Mouse (Mus musculus): ENCODE data around the gene Parp6. TPM values are rescaled to one million over a fixed set of nuclear protein-coding genes. Genes with fewer than 3 reads are reported as not detected.

Parp6 gene
- polyA plus RNA-seq, 1 experiment from 2014 or later = 214 TPM

DNA sequence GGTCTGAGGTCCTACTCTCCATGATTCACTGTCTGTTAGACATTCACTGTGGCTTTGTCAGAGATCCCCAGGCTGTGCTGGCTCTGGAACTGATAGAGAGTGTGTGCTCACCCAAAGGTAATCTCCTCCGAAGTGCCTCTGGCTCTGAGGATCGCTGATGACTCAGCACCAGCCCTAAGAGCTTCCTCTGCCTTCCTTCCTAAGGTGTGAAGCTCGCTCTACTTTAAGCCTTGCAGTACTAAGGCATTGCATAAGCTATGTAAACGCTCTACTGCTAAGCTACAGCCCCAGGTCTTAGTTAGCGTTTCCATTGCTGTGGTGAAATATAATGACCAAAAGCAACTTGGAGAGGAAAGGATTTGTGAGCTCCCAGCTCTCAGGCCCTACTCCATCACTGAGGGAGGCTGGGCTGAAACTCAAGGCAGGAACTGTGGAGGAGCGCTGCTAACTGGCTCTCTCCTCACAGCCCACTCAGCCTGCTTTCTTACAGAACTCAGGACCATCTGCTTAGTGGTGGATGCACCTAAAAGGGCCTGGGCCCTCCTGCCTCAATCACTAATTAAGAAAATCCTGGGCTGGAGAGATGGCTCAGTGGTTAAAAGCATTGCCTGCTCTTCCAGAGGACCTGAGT, 70.4 kb downstream of the Parp6 start:
- H3K27ac ChIP-seq (ENCODE audit: low read length) = no peak overlapping the region
- WGBS = 45% methylated on average over 6 of the region's 6 CpGs
- H3K4me3 ChIP-seq (ENCODE audit: low read depth, low read length) = no peak overlapping the region
- no peak overlapping the region for H3K4me2 ChIP-seq (ENCODE audit: low read length)
- no peaks in the 10 kb centered on the region; the same call in 1 of the 2 replicates for H3K4me1 ChIP-seq (ENCODE audit: control insufficient read depth, insufficient read depth, low read length)
- no peaks in the 10 kb centered on the region for H3K36me3 ChIP-seq (ENCODE audit: control insufficient read depth, insufficient read depth, low read length)
- ATAC-seq = no peak
- H3K9me3 ChIP-seq (replicated peaks; ENCODE audit: control insufficient read depth, low read length, poor library complexity, severe bottlenecking) = no peaks in the 10 kb centered on the region
- no peaks in the 10 kb centered on the region for H3K27me3 ChIP-seq (ENCODE audit: control insufficient read depth, insufficient read depth, low read depth, low read length)
- no peak overlapping the region for H3K9ac ChIP-seq (ENCODE audit: low read depth, low read length)

DNA sequence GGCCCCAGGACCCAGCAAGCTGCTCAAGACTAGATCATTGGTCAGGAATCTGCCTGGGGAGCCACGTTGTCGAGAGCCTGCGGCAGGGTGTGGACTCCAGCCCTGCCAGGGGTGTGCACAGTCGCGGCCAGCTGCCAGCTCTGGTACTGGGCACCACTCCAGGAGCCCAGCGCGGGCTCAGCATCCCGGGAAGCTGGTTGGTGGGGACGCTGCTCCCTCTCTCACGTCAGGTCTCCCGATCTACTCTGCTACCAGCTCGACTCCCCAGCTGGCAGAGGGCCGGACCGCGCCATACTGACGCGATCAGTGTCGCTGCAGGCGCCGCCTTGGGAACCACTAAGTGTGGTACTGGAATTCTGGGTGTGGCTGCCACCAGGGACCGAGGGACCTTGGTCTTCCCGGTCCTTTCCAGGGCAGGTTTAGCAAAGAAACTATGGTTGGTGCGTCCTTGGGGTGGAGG, 74.6 kb downstream of the Parp6 start:
- ATAC-seq = peak; percentile 90
- H3K4me3 ChIP-seq (ENCODE audit: low read depth, low read length) = peak overlapping the region; percentile 29
- peak overlapping the region; percentile 63 for H3K4me2 ChIP-seq (ENCODE audit: low read length)
- no peaks in the 10 kb centered on the region for H3K27me3 ChIP-seq (ENCODE audit: control insufficient read depth, insufficient read depth, low read depth, low read length)
- H3K4me1 ChIP-seq (ENCODE audit: control insufficient read depth, insufficient read depth, low read length) = no peaks in the 10 kb centered on the region; the same call in 1 of the 2 replicates
- no peaks in the 10 kb centered on the region for H3K36me3 ChIP-seq (ENCODE audit: control insufficient read depth, insufficient read depth, low read length)
- H3K9me3 ChIP-seq (replicated peaks; ENCODE audit: control insufficient read depth, low read length, poor library complexity, severe bottlenecking) = no peaks in the 10 kb centered on the region
- WGBS = 5% methylated on average over 23 of the region's 23 CpGs
- peak overlapping the region; percentile 57 for H3K9ac ChIP-seq (ENCODE audit: low read depth, low read length)
- H3K27ac ChIP-seq (ENCODE audit: low read length) = no peak overlapping the region

DNA sequence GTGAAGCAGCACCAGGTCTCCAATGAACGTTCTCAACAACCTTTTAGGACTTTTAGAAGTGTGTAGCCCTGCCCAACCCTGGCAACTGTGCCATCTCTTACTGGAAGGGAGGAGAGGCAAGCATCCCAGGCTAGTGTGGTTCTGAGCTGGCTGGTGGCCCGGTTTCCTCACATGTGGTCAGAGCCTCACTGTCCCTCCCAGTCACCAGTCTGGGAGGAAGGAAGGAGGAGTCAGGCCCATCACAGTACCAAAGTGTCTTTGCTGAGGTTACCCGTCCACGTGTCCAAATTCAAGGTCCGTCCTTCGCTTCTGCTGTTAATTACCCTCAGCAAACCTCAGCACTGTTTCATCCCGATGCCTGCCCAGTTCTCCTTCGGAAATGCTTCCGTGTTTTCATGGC, 75.1 kb downstream of the Parp6 start:
- Histone ChIP-seq H3K4me3 (ENCODE audit: low read depth, low read length) (peak overlapping the region; percentile 29), H3K27ac (ENCODE audit: low read length) (no peak overlapping the region), H3K36me3 (ENCODE audit: control insufficient read depth, insufficient read depth, low read length) (no peaks in the 10 kb centered on the region), H3K4me2 (ENCODE audit: low read length) (peak overlapping the region; percentile 63), H3K9me3 (replicated peaks; ENCODE audit: control insufficient read depth, low read length, poor library complexity, severe bottlenecking) (no peaks in the 10 kb centered on the region), H3K4me1 (ENCODE audit: control insufficient read depth, insufficient read depth, low read length) (no peaks in the 10 kb centered on the region; the same call in 1 of the 2 replicates), H3K27me3 (ENCODE audit: control insufficient read depth, insufficient read depth, low read depth, low read length) (no peaks in the 10 kb centered on the region), H3K9ac (ENCODE audit: low read depth, low read length) (peak overlapping the region; percentile 57)
- ATAC-seq = peak; percentile 71
- 34% methylated on average over 9 of the region's 9 CpGs for WGBS

DNA sequence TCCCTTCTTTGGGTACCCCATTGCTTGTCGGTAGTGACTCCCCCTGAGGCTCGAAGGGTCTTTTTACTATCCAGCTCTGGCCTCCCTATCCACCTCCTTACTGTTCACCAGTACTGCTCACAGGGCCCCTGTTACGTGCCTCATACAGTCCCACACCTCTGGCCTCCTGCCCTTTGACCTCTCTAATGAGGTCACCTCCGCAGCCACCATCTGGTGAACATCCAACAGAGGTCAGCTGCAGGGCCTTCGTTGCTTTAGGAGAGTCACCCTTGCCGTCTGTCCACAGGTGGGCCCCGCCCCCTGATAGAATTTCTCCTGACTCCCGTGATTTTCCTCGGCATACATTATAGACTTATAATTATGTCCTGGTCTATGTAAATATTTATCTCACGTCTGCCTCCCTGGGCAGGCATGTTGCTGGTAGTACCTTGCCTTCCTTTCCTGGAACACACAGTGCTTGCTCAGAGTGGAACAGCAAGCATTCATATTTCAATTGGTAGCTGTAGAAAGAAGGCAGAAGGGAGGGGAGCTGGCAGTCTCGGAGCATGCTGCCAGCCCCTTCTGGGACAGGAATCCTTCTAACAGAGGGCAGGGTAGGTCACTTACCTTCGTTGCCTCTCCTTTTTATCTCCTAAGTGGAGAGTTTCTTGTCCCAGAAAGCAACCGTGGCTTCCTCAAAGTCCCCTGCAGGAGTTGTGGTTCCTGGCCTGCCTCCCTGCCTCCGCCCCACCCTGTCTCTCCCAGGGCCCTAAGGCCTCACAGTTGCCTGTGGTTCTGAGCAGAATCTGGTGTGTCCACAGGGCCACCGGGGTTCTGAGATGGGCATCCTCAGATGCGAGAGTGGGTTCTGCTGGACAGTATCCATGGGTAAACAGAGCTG, 77.7 kb downstream of the Parp6 start:
- no peaks in the 10 kb centered on the region for H3K9me3 ChIP-seq (replicated peaks; ENCODE audit: control insufficient read depth, low read length, poor library complexity, severe bottlenecking)
- 69% methylated on average over 16 of the region's 16 CpGs for WGBS
- no peak for ATAC-seq
- no peak overlapping the region for H3K4me2 ChIP-seq (ENCODE audit: low read length)
- H3K27me3 ChIP-seq (ENCODE audit: control insufficient read depth, insufficient read depth, low read depth, low read length) = no peaks in the 10 kb centered on the region
- H3K4me1 ChIP-seq (ENCODE audit: control insufficient read depth, insufficient read depth, low read length) = no peaks in the 10 kb centered on the region; the same call in 1 of the 2 replicates
- no peak overlapping the region for H3K9ac ChIP-seq (ENCODE audit: low read depth, low read length)
- no peak overlapping the region for H3K27ac ChIP-seq (ENCODE audit: low read length)
- no peak overlapping the region for H3K4me3 ChIP-seq (ENCODE audit: low read depth, low read length)
- no peaks in the 10 kb centered on the region for H3K36me3 ChIP-seq (ENCODE audit: control insufficient read depth, insufficient read depth, low read length)

DNA sequence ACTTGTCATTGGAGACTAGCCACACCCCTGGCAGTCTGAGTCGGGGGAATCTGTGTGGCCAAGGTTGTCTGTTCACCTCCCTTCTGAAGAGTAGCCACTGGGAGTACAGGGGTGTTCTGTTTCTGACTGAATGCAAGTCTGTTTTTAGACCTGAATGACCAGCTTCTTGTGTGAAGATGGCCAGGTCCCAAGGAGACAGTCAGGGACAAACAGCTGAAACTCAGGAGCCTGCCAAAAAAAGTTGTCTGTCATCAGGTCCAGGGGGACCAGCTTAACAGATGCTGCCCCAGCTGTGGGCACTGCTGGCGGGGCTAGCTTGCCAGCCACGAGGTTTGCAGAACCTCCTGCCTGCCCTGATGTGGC, 78.3 kb downstream of the Parp6 start:
- no peaks in the 10 kb centered on the region; the same call in 1 of the 2 replicates for H3K4me1 ChIP-seq (ENCODE audit: control insufficient read depth, insufficient read depth, low read length)
- no peak overlapping the region for H3K9ac ChIP-seq (ENCODE audit: low read depth, low read length)
- H3K36me3 ChIP-seq (ENCODE audit: control insufficient read depth, insufficient read depth, low read length) = no peaks in the 10 kb centered on the region
- no peak overlapping the region for H3K4me3 ChIP-seq (ENCODE audit: low read depth, low read length)
- no peak for ATAC-seq
- 56% methylated on average over 3 of the region's 3 CpGs for WGBS
- no peaks in the 10 kb centered on the region for H3K27me3 ChIP-seq (ENCODE audit: control insufficient read depth, insufficient read depth, low read depth, low read length)
- H3K4me2 ChIP-seq (ENCODE audit: low read length) = no peak overlapping the region
- H3K27ac ChIP-seq (ENCODE audit: low read length) = no peak overlapping the region
- H3K9me3 ChIP-seq (replicated peaks; ENCODE audit: control insufficient read depth, low read length, poor library complexity, severe bottlenecking) = no peaks in the 10 kb centered on the region

DNA sequence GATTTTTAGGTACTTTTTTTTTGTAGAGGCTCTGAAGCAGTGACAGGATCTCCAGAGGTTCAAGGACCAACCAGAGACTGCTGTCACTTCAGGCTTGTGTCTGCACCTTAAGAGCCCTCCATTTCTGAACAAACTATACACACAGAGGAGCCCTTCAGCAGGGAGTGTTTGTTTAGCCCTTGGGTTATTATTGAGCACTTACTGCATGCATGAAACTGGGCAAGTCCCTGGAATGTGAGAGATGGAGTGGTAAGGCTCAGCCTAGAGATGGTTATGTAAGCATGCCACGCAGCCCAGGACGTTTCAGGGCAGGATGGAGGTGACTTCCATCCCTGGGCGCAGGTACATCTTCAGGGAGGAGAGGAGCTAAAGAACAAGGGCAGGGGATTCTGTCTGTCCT, 79.3 kb downstream of the Parp6 start:
- Histone ChIP-seq H3K27me3 (ENCODE audit: control insufficient read depth, insufficient read depth, low read depth, low read length) (no peaks in the 10 kb centered on the region), H3K9ac (ENCODE audit: low read depth, low read length) (no peak overlapping the region), H3K9me3 (replicated peaks; ENCODE audit: control insufficient read depth, low read length, poor library complexity, severe bottlenecking) (no peaks in the 10 kb centered on the region), H3K27ac (ENCODE audit: low read length) (no peak overlapping the region), H3K4me2 (ENCODE audit: low read length) (no peak overlapping the region), H3K4me1 (ENCODE audit: control insufficient read depth, insufficient read depth, low read length) (no peaks in the 10 kb centered on the region; the same call in 1 of the 2 replicates), H3K4me3 (ENCODE audit: low read depth, low read length) (no peak overlapping the region), H3K36me3 (ENCODE audit: control insufficient read depth, insufficient read depth, low read length) (no peaks in the 10 kb centered on the region)
- ATAC-seq = no peak
- 82% methylated on average over 3 of the region's 3 CpGs for WGBS

Other genes with a start within 250 kb of the Parp6 start
- gene Arih1, start 130.7 kb upstream of the Parp6 start, polyA plus RNA-seq (2015; fragmentation: Nextera tagmentation; extraction: Ambion mirVana) = 14.3 and 17.1 TPM in 2 replicates
- gene Hexa, start 77.7 kb upstream of the Parp6 start, polyA plus RNA-seq (2015; fragmentation: Nextera tagmentation; extraction: Ambion mirVana) = 60.4 and 62.4 TPM in 2 replicates
- 0.94 and 0.97 TPM in 2 replicates for gene Tmem202, start 77.4 kb upstream of the Parp6 start, polyA plus RNA-seq (2015; fragmentation: Nextera tagmentation; extraction: Ambion mirVana)
- 64.7 and 65.0 TPM in 2 replicates for gene Celf6, start 39.4 kb upstream of the Parp6 start, polyA plus RNA-seq (2015; fragmentation: Nextera tagmentation; extraction: Ambion mirVana)
- 962 and 996 TPM in 2 replicates for gene Pkm, start 39.1 kb downstream of the Parp6 start, polyA plus RNA-seq (2015; fragmentation: Nextera tagmentation; extraction: Ambion mirVana)
- gene Gramd2, start 62.9 kb downstream of the Parp6 start, polyA plus RNA-seq (2015; fragmentation: Nextera tagmentation; extraction: Ambion mirVana) = 5.1 and 6.1 TPM in 2 replicates
- 12.0 and 12.6 TPM in 2 replicates for gene Senp8, start 133.4 kb downstream of the Parp6 start, polyA plus RNA-seq (2015; fragmentation: Nextera tagmentation; extraction: Ambion mirVana)
- gene Myo9a, start 133.6 kb downstream of the Parp6 start, polyA plus RNA-seq (2015; fragmentation: Nextera tagmentation; extraction: Ambion mirVana) = 26.8 and 30.3 TPM in 2 replicates